Mouse (Mus musculus) myocyte (in vitro differentiated cells): Measurements from ENCODE around the gene Fam131c.

Experiments
- CEBPB ChIP-seq: IDR thresholded peaks from 2 replicates; pipeline ENCODE4 v1.6.1; 2011; ENCODE audit warnings: mild to moderate bottlenecking, moderate library complexity; ENCODE audit not compliant: poor library complexity, insufficient read depth, severe bottlenecking
- E2F4 ChIP-seq: IDR thresholded peaks from one replicate; pipeline ENCODE4 v1.6.1; 2011; ENCODE audit warnings: mild to moderate bottlenecking, control low read depth, moderate library complexity; ENCODE audit not compliant: insufficient read depth
- POLR2A ChIP-seq: IDR thresholded peaks from one replicate; pipeline ENCODE4 v1.6.1; 2011; ENCODE audit warnings: low read depth, mild to moderate bottlenecking, control low read depth, moderate library complexity; ENCODE audit not compliant: insufficient read length
- SRF ChIP-seq: IDR thresholded peaks from one replicate; pipeline ENCODE4 v1.6.1; 2011; ENCODE audit warnings: low read depth; ENCODE audit not compliant: control insufficient read depth, insufficient read length

DNA sequence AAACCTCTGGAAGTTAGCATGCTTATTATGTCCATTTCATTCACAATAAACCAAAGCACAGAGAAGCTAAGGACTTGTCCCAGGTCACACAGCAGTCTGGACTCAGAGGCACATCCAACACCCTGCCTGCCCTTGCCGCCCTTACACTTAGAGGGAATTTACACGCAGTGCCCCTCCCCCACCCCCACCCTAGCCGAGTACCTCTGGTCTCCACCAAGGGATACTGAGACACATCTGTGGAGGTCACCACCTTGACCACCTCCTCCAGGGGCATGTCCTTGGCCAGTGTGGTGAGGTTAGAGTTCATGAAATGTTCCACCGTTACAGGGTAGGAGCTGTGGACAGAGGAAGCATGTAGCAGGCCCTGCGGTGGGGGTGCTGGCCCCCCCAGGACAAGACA lies 19.9 kb downstream of the Fam131c start:
- no peak for TF ChIP-seq CEBPB
- TF ChIP-seq POLR2A, result no peak
- TF ChIP-seq E2F4, result no peak
- TF ChIP-seq SRF, result no peak
